Mouse (Mus musculus) neural tube, embryonic 13.5 days (tissue): ENCODE results near the gene Phactr2. TPM values are rescaled to one million over a fixed set of nuclear protein-coding genes. Genes with fewer than 3 reads are reported as not detected.
"Not testable (repeated sequence)": the region's sequence is repeated elsewhere in the genome, so short reads cannot be mapped to it uniquely, and the experiment has no call there.

ENCODE experiments used
- ATAC-seq: fragments of 200-750 bp; cut with Nextera tagmentation; 2 replicates; pipeline ENCODE4 v1.8.0; 2017; ENCODE audit warnings: low read depth, mild to moderate bottlenecking, moderate TSS enrichment, moderate library complexity
- H3K27ac ChIP-seq: fragments of 300-500 bp; sonication (generic); replicated peaks from 2 replicates; pipeline ENCODE4 v1.5.1; 2015; ENCODE audit warnings: moderate library complexity, mild to moderate bottlenecking, inconsistent platforms
- H3K27me3 ChIP-seq: fragments of 300-500 bp; sonication (generic); 2 replicates; pipeline ENCODE4 v1.6.1; 2015; ENCODE audit warnings: mild to moderate bottlenecking, inconsistent platforms
- H3K36me3 ChIP-seq: fragments of 300-500 bp; sonication (generic); 2 replicates; pipeline ENCODE4 v1.6.1; 2015; ENCODE audit warnings: mild to moderate bottlenecking, inconsistent platforms
- H3K4me1 ChIP-seq: fragments of 300-500 bp; sonication (generic); replicated peaks from 2 replicates; pipeline ENCODE4 v1.6.1; 2015; ENCODE audit warnings: inconsistent platforms
- H3K4me2 ChIP-seq: fragments of 300-500 bp; sonication (generic); 2 replicates; pipeline ENCODE4 v1.6.1; 2015; ENCODE audit warnings: inconsistent platforms, mild to moderate bottlenecking, moderate library complexity
- H3K4me3 ChIP-seq: fragments of 300-500 bp; sonication (generic); 2 replicates; pipeline ENCODE4 v1.5.1; 2015; ENCODE audit warnings: mild to moderate bottlenecking, inconsistent platforms
- H3K9ac ChIP-seq: fragments of 300-500 bp; sonication (generic); 2 replicates; pipeline ENCODE4 v1.6.1; 2015; ENCODE audit warnings: moderate library complexity, mild to moderate bottlenecking, inconsistent platforms
- H3K9me3 ChIP-seq: fragments of 300-500 bp; sonication (generic); 2 replicates; pipeline ENCODE4 v1.6.1; 2016; ENCODE audit warnings: inconsistent platforms
- WGBS: fragments of 180-500 bp; shearing (Covaris S2); methylation state at CpG from one replicate; pipeline ENCODE4 v1.1.7; 2015; 5-methylcytosine and 5-hydroxymethylcytosine counted together
- polyA plus RNA-seq: library from polyadenylated mRNA; unstranded; fragments of >200 nt; fragmentation: Nextera tagmentation; extraction: Ambion mirVana; gene quantifications from 2 replicates; pipeline ENCODE4 v1.2.1, GENCODE M21; 2015

Gene Phactr2
- polyA plus RNA-seq, 1 experiment from 2014 or later = 11.3 TPM

DNA sequence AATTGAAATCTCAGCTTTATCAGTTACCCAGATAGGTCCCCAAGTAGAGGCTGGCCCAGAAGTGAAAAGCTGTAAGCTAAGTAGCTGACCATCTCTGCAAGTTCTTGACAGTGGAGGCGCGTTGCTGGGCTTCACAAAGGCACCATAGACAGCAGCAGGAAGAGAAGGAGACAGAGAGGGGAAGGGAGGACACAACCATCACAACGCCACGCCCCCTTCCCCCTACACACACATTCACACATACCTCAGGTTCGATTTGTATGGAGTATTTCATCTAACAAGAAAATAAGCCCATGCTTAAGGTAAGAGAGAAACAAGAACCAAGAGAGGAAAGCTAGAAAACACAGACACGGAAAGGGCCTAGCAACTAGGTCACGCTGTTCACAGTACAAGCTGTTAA lies 909 bp upstream of the Phactr2 start:
- 31% methylated on average over 7 of the region's 7 CpGs for WGBS
- Histone ChIP-seq H3K9me3 (no peaks in the 10 kb centered on the region), H3K9ac (no peak overlapping the region), H3K27ac (no peak overlapping the region), H3K4me3 (0 out of 2 replicates have a peak overlapping the region, but pooled peaks have one; percentile 68), H3K4me1 (peaks cover 20% of the 10 kb centered on the region), H3K36me3 (no peaks in the 10 kb centered on the region), H3K27me3 (peaks cover 52% of the 10 kb centered on the region), H3K4me2 (peak overlapping the region; percentile 100)
- no peak for ATAC-seq

DNA sequence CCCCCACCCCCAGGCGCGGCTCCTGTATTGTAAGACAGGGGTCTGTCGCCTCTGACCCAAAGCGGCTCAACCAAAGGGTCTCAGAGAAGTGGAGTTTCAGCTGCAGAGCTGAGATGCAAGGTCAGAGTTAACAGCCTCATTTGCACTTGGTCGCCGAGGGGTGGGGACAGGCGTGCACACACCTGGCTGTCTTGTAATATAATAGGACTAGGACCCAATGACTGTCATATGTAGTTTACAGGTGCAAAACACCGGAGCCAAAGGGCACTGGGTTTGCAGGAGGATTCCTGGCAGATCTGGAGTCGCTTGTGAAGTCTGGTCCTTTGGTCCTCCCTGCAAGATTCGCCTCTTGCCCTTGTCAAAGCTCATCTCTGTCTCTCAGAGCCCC lies 350 bp upstream of the Phactr2 start:
- Histone ChIP-seq H3K4me3 (peak overlapping the region; percentile 68), H3K9ac (peak overlapping the region; percentile 81), H3K9me3 (no peaks in the 10 kb centered on the region), H3K4me1 (peaks cover 20% of the 10 kb centered on the region), H3K4me2 (peak overlapping the region; percentile 100), H3K27ac (no peak overlapping the region), H3K27me3 (peaks cover 52% of the 10 kb centered on the region), H3K36me3 (no peaks in the 10 kb centered on the region)
- no peak; the same call in 1 of the 2 replicates for ATAC-seq
- WGBS = 7% methylated on average over 10 of the region's 10 CpGs

- Histone ChIP-seq H3K27ac (no peak overlapping the region), H3K9me3 (no peaks in the 10 kb centered on the region), H3K36me3 (no peaks in the 10 kb centered on the region), H3K4me3 (peak overlapping the region; percentile 68), H3K27me3 (peaks cover 52% of the 10 kb centered on the region), H3K9ac (peak overlapping the region; percentile 81), H3K4me1 (peaks cover 20% of the 10 kb centered on the region), H3K4me2 (peak overlapping the region; percentile 100)
- WGBS = 14% methylated on average over 17 of the region's 17 CpGs
- ATAC-seq = 0 out of 2 replicates have a peak, but pooled peaks have one; percentile 16
These were observed 852 bp downstream of the Phactr2 start for GRCm38 (mm10) chr10:13473287-13473832.

DNA sequence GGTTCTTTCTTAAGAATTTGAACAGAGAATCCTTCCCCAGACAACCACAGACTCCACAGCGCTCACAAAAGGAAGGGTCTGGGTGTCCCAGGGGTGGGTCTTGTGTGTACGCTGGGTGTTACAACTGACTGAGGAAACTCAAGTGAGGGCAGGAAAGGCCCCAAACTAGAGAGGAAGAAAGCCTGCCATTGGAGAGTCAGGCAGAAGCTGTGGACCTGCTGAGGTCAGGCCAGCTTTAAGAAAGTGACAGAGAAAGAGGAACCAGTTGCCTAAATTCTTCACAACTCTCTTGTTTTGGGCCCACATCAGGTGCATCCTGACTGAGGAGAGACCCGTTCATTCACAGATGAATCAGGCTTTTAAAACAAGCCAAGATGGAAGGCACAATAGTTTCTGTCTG lies 4.0 kb downstream of the Phactr2 start:
- no peak overlapping the region for H3K4me2 ChIP-seq
- no peak for ATAC-seq
- no peaks in the 10 kb centered on the region for H3K9me3 ChIP-seq
- no peak overlapping the region for H3K9ac ChIP-seq
- no peak overlapping the region for H3K4me3 ChIP-seq
- WGBS = 89% methylated on average over 3 of the region's 3 CpGs
- peaks cover 37% of the 10 kb centered on the region for H3K27me3 ChIP-seq
- no peak overlapping the region for H3K27ac ChIP-seq
- peaks cover 19% of the 10 kb centered on the region for H3K4me1 ChIP-seq
- no peaks in the 10 kb centered on the region for H3K36me3 ChIP-seq

DNA sequence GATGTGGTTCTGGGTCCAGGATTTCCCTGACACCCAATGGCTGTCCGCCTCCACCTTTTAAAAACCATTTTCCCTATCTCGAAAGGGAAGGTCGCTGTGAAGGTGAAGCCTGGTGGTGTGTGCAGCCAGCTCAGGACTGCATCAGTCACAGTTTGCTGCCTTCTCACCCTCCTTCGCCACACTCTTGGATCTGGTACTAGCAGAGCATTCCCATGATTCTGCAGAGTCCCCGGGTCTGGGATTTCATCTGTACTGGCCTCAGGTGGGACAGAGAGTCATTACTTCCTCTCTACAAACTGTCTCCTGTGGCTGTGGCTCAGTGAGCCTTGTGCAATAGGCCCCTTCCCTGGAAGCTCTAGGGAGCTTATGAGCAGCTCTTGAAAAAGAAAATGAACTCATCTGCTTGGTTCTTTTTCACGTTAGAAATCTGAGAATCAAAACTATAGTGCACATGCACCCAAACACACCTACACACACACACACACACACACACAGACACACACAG lies 6.1 kb downstream of the Phactr2 start:
- H3K9ac ChIP-seq, H3K4me3 ChIP-seq, H3K4me1 ChIP-seq, H3K36me3 ChIP-seq, H3K27ac ChIP-seq, H3K9me3 ChIP-seq, ATAC-seq, H3K4me2 ChIP-seq: not testable (repeated sequence)
- H3K27me3 ChIP-seq = peaks cover 19% of the 10 kb centered on the region
- WGBS = 75% methylated on average over 6 of the region's 6 CpGs

GRCm38 (mm10) chr10:13466925-13467324 lies 7.3 kb downstream of the Phactr2 start:
- H3K27ac ChIP-seq = no peak overlapping the region
- no peak overlapping the region for H3K9ac ChIP-seq
- no peaks in the 10 kb centered on the region for H3K9me3 ChIP-seq
- 71% methylated on average over 5 of the region's 5 CpGs for WGBS
- H3K4me1 ChIP-seq = no peaks in the 10 kb centered on the region
- no peaks in the 10 kb centered on the region for H3K36me3 ChIP-seq
- no peak overlapping the region for H3K4me2 ChIP-seq
- peaks cover 8% of the 10 kb centered on the region for H3K27me3 ChIP-seq
- ATAC-seq = no peak
- no peak overlapping the region for H3K4me3 ChIP-seq

GRCm38 (mm10) chr10:13464295-13464694 lies 9.9 kb downstream of the Phactr2 start:
- 90% methylated on average over 3 of the region's 3 CpGs for WGBS
- ATAC-seq = not testable (repeated sequence)

GRCm38 (mm10) chr10:13453200-13453990 lies 20.8 kb downstream of the Phactr2 start:
- Histone ChIP-seq H3K4me2 (no peak overlapping the region), H3K4me1 (no peaks in the 10 kb centered on the region; the same call in 1 of the 2 replicates), H3K4me3 (no peak overlapping the region), H3K27ac (no peak overlapping the region), H3K27me3 (no peaks in the 10 kb centered on the region), H3K36me3 (no peaks in the 10 kb centered on the region), H3K9ac (no peak overlapping the region), H3K9me3 (no peaks in the 10 kb centered on the region)
- 77% methylated on average over 13 of the region's 13 CpGs for WGBS
- no peak for ATAC-seq

More at GRCm38 (mm10) chr10:13464295-13464694, 9.9 kb downstream of the Phactr2 start:
- not testable (repeated sequence) for H3K27ac ChIP-seq, H3K4me2 ChIP-seq, H3K36me3 ChIP-seq, H3K9ac ChIP-seq, H3K27me3 ChIP-seq, H3K4me1 ChIP-seq, H3K9me3 ChIP-seq, H3K4me3 ChIP-seq

GRCm38 (mm10) chr10:13451640-13452039 lies 22.6 kb downstream of the Phactr2 start:
- H3K36me3 ChIP-seq = no peaks in the 10 kb centered on the region
- H3K9me3 ChIP-seq = no peaks in the 10 kb centered on the region
- no peak overlapping the region for H3K4me2 ChIP-seq
- no peak overlapping the region for H3K27ac ChIP-seq
- ATAC-seq = no peak
- H3K4me3 ChIP-seq = no peak overlapping the region
- 86% methylated on average over 6 of the region's 6 CpGs for WGBS
- H3K4me1 ChIP-seq = peaks cover 2% of the 10 kb centered on the region; the same call in 1 of the 2 replicates
- H3K9ac ChIP-seq = no peak overlapping the region
- no peaks in the 10 kb centered on the region for H3K27me3 ChIP-seq

- Histone ChIP-seq H3K4me1 (peaks cover 5% of the 10 kb centered on the region; the same call in 1 of the 2 replicates), H3K36me3 (no peaks in the 10 kb centered on the region), H3K27me3 (no peaks in the 10 kb centered on the region), H3K9ac (no peak overlapping the region), H3K9me3 (no peaks in the 10 kb centered on the region), H3K4me2 (no peak overlapping the region), H3K4me3 (no peak overlapping the region), H3K27ac (no peak overlapping the region)
- WGBS = 63% methylated on average over 7 of the region's 7 CpGs
- no peak for ATAC-seq
These were observed 25.7 kb downstream of the Phactr2 start for GRCm38 (mm10) chr10:13448283-13449045.

DNA sequence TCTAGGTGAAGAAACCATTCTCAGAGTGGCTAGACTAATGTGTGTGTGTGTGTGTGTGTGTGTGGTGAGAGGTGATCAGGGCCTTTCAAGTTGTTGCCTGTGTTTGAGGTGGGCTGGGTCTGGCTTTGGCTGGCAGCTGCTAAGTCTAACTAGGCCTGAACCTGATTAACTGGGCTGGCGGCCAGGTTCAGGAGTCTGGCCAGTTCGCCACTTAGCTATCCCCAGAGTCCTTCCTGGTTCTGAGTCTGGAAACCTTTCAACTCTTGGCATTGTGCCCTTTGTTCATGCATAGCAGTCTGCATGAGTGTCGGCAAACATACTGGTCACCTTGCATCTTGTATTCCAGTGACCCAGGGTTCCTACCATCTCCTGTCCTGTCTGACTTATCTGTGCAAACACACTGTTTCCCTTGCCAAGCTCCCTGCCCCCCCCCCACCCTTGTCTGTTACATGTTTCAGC lies 27.4 kb downstream of the Phactr2 start:
- Histone ChIP-seq H3K9me3 (no peaks in the 10 kb centered on the region), H3K4me2 (no peak overlapping the region), H3K4me3 (no peak overlapping the region), H3K36me3 (no peaks in the 10 kb centered on the region), H3K27me3 (no peaks in the 10 kb centered on the region), H3K27ac (0 out of 2 replicates have a peak overlapping the region, but pooled peaks have one; percentile 15), H3K4me1 (peaks cover 5% of the 10 kb centered on the region; the same call in 1 of the 2 replicates), H3K9ac (no peak overlapping the region)
- 0 out of 2 replicates have a peak, but pooled peaks have one; percentile 27 for ATAC-seq
- WGBS = 65% methylated on average over 3 of the region's 3 CpGs

GRCm38 (mm10) chr10:13444257-13444656 lies 30.0 kb downstream of the Phactr2 start:
- Histone ChIP-seq H3K4me1 (peaks cover 5% of the 10 kb centered on the region; the same call in 1 of the 2 replicates), H3K9ac (no peak overlapping the region), H3K9me3 (no peaks in the 10 kb centered on the region), H3K36me3 (no peaks in the 10 kb centered on the region), H3K4me2 (no peak overlapping the region), H3K4me3 (no peak overlapping the region), H3K27ac (no peak overlapping the region), H3K27me3 (no peaks in the 10 kb centered on the region)
- WGBS = 86% methylated on average over 5 of the region's 5 CpGs
- no peak for ATAC-seq
